Mouse (Mus musculus): ENCODE measurements around the gene Gm11168.
A peak's percentile ranks its signal among the peaks of the same experiment; 100 is the strongest.
"Not testable (repeated sequence)": the region's sequence is repeated elsewhere in the genome, so short reads cannot be mapped to it uniquely, and the experiment has no call there.

Gm11168 gene

DNA sequence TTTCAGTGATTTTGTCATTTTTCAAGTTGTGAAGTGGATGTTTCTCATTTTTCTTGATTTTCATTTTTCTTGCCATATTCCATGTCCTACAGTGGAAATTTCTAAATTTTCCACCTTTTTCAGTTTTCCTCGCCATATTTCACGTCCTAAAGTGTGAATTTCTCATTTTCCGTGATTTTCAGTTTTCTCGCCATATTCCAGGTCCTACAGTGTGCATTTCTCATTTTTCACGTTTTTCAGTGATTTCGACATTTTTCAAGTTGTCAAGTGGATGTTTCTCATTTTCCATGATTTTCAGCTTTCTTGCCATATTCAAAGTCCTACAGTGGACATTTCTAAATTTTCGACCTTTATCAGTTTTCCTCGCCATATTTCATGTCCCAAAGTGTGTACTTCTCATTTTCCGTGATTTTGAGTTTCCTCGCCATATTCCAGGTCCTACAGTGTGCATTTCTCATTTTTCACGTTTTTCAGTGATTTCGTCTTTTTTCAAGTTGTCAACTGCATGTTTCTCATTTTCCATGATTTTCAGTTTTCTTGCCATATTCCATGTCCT lies 21.8 kb downstream of the Gm11168 start, which contains the start of gene Gm10717:
Gene Gm10717 (plus strand): TSS at position 506 of the 556 bp plus-strand sequence.
- peak; percentile 26 to 67 for DNase-seq (ENCODE audit: inconsistent age in 2 of 2, low spot score in 1 of 2)

DNA sequence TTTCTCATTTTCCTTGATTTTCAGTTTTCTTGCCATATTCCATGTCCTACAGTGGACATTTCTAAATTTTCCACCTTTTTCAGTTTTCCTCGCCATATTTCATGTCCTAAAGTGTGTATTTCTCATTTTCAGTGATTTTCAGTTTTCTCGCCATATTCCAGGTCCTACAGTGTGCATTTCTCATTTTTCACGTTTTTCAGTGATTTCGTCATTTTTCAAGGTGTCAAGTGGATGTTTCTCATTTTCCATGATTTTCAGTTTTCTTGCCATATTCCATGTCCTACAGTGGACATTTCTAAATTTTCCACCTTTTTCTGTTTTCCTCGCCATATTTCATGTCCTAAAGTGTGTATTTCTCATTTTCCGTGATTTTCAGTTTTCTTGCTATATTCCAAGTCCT lies 22.5 kb downstream of the Gm11168 start:
- DNase-seq (ENCODE audit: inconsistent age in 2 of 2, low spot score in 1 of 2), result peak; percentile 58 to 92

DNA sequence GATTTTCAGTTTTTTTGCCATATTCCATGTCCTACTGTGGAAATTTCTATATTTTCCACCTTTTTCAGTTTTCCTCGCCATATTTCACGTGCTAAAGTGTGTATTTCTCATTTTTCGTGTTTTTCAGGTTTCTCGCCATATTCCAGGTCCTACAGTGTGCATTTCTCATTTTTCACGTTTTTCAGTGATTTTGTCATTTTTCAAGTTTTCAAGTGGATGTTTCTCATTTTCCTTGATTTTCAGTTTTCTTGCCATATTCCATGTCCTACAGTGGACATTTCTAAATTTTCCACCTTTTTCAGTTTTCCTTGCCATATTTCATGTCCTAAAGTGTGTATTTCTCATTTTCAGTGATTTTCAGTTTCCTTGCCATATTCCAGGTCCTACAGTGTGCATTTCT lies 23.0 kb downstream of the Gm11168 start:
- DNase-seq (ENCODE audit: inconsistent age in 2 of 2, low spot score in 1 of 2), result not testable (repeated sequence)

DNA sequence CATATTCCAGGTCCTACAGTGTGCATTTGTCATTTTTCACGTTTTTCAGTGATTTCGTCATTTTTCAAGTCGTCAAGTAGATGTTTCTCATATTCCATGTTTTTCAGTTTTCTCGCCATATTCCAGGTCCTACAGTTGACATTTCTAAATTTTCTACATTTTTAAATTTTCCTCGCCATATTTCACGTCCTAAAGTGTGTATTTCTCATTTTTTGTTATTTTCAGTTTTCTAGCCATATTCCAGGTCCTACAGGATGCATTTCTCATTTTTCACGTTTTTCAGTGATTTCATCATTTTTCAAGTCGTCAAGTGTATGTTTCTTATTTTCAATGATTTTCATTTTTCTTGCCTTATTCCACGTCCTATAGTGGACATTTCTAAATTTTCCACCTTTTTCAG lies 23.6 kb downstream of the Gm11168 start:
- not testable (repeated sequence) for DNase-seq (ENCODE audit: inconsistent age in 2 of 2, low spot score in 1 of 2)

DNA sequence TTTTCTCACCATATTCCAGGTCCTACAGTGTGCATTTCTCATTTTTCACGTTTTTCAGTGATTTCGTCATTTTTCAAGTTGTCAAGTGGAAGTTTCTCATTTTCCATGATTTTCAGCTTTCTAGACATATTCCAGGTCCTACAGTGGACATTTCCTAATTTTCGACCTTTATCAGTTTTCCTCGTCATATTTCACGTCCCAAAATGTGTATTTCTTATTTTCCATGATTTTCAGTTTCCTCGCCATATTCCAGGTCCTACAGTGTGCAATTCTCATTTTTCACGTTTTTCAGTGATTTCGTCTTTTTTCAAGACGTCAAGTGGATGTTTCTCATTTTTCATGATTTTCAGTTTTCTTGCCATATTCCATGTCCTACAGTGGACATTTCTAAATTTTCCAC lies 24.1 kb downstream of the Gm11168 start:
- DNase-seq (ENCODE audit: inconsistent age in 2 of 2, low spot score in 1 of 2), result not testable (repeated sequence)

DNA sequence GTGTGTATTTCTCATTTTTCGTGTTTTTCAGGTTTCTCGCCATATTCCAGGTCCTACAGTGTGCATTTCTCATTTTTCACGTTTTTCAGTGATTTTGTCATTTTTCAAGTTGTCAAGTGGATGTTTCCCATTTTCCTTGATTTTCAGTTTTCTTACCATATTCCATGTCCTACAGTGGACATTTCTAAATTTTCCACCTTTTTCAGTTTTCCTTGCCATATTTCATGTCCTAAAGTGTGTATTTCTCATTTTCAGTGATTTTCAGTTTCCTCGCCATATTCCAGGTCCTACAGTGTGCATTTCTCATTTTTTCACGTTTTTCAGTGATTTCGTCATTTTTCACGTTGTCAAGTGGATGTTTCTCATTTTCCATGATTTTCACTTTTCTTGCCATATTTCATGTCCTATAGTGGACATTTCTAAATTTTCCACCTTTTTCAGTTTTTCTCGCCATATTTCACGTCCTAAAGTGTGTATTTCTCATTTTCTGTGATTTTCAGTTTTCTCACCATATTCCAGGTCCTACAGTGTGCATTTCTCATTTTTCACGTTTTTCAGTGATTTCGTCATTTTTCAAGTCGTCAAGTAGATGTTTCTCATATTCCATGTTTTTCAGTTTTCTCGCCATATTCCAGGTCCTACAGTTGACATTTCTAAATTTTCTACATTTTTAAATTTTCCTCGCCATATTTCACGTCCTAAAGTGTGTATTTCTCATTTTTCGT lies 26.3 kb downstream of the Gm11168 start:
- peak; percentile 29 to 72 for DNase-seq (ENCODE audit: inconsistent age in 2 of 2, low spot score in 1 of 2)

DNA sequence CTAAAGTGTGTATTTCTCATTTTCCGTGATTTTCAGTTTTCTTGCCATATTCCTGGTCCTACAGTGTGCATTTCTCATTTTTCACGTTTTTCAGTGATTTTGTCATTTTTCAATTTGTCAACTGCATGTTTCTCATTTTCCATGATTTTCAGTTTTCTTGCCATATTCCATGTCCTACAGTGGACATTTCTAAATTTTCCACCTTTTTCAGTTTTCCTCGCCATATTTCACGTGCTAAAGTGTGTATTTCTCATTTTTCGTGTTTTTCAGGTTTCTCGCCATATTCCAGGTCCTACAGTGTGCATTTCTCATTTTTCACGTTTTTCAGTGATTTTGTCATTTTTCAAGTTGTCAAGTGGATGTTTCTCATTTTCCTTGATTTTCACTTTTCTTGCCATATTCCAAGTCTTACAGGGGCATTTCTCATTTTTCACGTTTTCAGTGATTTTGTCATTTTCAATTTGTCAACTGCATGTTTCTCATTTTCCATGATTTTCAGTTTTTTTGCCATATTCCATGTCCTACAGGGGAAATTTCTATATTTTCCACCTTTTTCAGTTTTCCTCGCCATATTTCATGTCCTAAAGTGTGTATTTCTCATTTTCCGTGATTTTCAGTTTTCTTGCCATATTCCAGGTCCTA lies 27.7 kb downstream of the Gm11168 start:
- DNase-seq (ENCODE audit: inconsistent age in 2 of 2, low spot score in 1 of 2), result not testable (repeated sequence)

DNA sequence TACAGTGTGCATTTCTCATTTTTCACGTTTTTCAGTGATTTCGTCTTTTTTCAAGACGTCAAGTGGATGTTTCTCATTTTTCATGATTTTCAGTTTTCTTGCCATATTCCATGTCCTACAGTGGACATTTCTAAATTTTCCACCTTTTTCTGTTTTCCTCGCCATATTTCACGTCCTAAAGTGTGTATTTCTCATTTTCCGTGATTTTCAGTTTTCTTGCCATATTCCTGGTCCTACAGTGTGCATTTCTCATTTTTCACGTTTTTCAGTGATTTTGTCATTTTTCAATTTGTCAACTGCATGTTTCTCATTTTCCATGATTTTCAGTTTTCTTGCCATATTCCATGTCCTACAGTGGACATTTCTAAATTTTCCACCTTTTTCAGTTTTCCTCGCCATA lies 31.2 kb downstream of the Gm11168 start, which contains the start of gene Gm17535:
Gene Gm17535 (plus strand): TSS at position 301 of the 400 bp plus-strand sequence.
- not testable (repeated sequence) for DNase-seq (ENCODE audit: inconsistent age in 2 of 2, low spot score in 1 of 2)

DNA sequence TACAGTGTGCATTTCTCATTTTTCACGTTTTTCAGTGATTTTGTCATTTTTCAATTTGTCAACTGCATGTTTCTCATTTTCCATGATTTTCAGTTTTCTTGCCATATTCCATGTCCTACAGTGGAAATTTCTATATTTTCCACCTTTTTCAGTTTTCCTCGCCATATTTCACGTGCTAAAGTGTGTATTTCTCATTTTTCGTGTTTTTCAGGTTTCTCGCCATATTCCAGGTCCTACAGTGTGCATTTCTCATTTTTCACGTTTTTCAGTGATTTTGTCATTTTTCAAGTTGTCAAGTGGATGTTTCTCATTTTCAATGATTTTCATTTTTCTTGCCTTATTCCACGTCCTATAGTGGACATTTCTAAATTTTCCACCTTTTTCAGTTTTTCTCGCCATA lies 33.4 kb downstream of the Gm11168 start, which contains the start of gene Gm10715:
Gene Gm10715 (plus strand): TSS at position 301 of the 400 bp plus-strand sequence.
- DNase-seq (ENCODE audit: inconsistent age in 2 of 2, low spot score in 1 of 2), result not testable (repeated sequence)

DNA sequence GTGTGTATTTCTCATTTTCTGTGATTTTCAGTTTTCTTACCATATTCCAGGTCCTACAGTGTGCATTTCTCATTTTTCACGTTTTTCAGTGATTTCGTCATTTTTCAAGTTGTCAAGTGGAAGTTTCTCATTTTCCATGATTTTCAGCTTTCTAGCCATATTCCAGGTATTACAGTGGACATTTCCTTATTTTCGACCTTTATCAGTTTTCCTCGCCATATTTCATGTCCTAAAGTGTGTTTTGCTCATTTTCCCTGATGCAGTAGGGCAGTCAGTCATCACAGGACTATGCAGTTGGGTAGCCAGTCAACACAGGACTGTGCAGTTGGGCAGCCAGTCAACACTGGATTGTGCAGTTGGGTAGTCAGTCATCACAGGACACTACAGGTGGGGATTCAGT lies 35.0 kb downstream of the Gm11168 start:
- DNase-seq (ENCODE audit: inconsistent age in 2 of 2, low spot score in 1 of 2), result not testable (repeated sequence)

Data from adrenal gland, adult (tissue).